Mouse (Mus musculus) bone marrow macrophage, adult 2 months (primary cell): Measurements from ENCODE around the gene Pkdcc.

Experiments used
- CTCF ChIP-seq: IDR thresholded peaks from 2 replicates; pipeline ENCODE4 v1.5.1; 2012; ENCODE audit warnings: low read depth, mild to moderate bottlenecking, low read length, moderate library complexity
- POLR2A ChIP-seq: IDR thresholded peaks from 2 replicates; pipeline ENCODE4 v1.6.1; 2012; ENCODE audit warnings: mild to moderate bottlenecking, low read depth, low read length, borderline replicate concordance

GRCm38 (mm10) chr17:83181592-83181991 lies 33.5 kb upstream of the Pkdcc start:
- TF ChIP-seq CTCF (no peak), POLR2A (no peak)
